Mouse (Mus musculus): ENCODE data around the gene Gm10271. TPM values are rescaled to one million over a fixed set of nuclear protein-coding genes. Genes with fewer than 3 reads are reported as not detected.

Gm10271 gene
- polyA plus RNA-seq, 1 experiment from 2014 or later: not detected

- no peak overlapping the region for H3K9ac ChIP-seq (replicated peaks; ENCODE audit: low read depth)
- TF ChIP-seq CTCF (IDR thresholded peaks at IDR 0.05) (no peak), EP300 (IDR thresholded peaks at IDR 0.05) (no peak)
- no peak overlapping the region for H3K4me3 ChIP-seq (ENCODE audit: low read depth, low read length)
- no peak overlapping the region for H3K27ac ChIP-seq (ENCODE audit: low read length)
- H3K9me3 ChIP-seq (ENCODE audit: low read length): no peaks in the 10 kb centered on the region
- 77% methylated on average over 6 of the region's 6 CpGs for WGBS
- H3K4me1 ChIP-seq (ENCODE audit: insufficient read depth, low read depth, low read length): 0 out of 2 replicates have a peak, but pooled peaks cover 1% of the 10 kb centered on the region
- no peaks in the 10 kb centered on the region for H3K36me3 ChIP-seq (ENCODE audit: insufficient read depth, low read length)
- no peaks in the 10 kb centered on the region for H3K27me3 ChIP-seq (replicated peaks; ENCODE audit: insufficient read depth, low read length)
- DNase-seq (ENCODE audit: low spot score) (no peak), ATAC-seq (no peak)
- no peak overlapping the region for H3K4me2 ChIP-seq (replicated peaks; ENCODE audit: low read depth, low read length)
Measured at GRCm38 (mm10) chr10:117009691-117010090, 37.3 kb upstream of the Gm10271 start.

- TF ChIP-seq EP300 (IDR thresholded peaks at IDR 0.05): no peak
- TF ChIP-seq CTCF (IDR thresholded peaks at IDR 0.05): no peak
- no peak for DNase-seq (ENCODE audit: low spot score)
- no peaks in the 10 kb centered on the region for H3K4me1 ChIP-seq (ENCODE audit: insufficient read depth, low read depth, low read length)
- H3K9me3 ChIP-seq (ENCODE audit: low read length): no peaks in the 10 kb centered on the region
- ATAC-seq: no peak
- WGBS: 62% methylated on average over 12 of the region's 12 CpGs
- no peak overlapping the region for H3K4me3 ChIP-seq (ENCODE audit: low read depth, low read length)
- H3K27me3 ChIP-seq (replicated peaks; ENCODE audit: insufficient read depth, low read length): no peaks in the 10 kb centered on the region
- H3K4me2 ChIP-seq (replicated peaks; ENCODE audit: low read depth, low read length): no peak overlapping the region
- H3K27ac ChIP-seq (ENCODE audit: low read length): no peak overlapping the region
- H3K9ac ChIP-seq (replicated peaks; ENCODE audit: low read depth): no peak overlapping the region
- H3K36me3 ChIP-seq (ENCODE audit: insufficient read depth, low read length): no peaks in the 10 kb centered on the region
Measured at GRCm38 (mm10) chr10:117005707-117006464, 33.5 kb upstream of the Gm10271 start.

GRCm38 (mm10) chr10:117004695-117005094 is 32.3 kb upstream of the Gm10271 start:
- no peak overlapping the region for H3K4me3 ChIP-seq (ENCODE audit: low read depth, low read length)
- ATAC-seq (no peak), DNase-seq (ENCODE audit: low spot score) (no peak)
- H3K4me1 ChIP-seq (ENCODE audit: insufficient read depth, low read depth, low read length): no peaks in the 10 kb centered on the region
- TF ChIP-seq EP300 (IDR thresholded peaks at IDR 0.05) (no peak), CTCF (IDR thresholded peaks at IDR 0.05) (no peak)
- H3K9ac ChIP-seq (replicated peaks; ENCODE audit: low read depth): no peak overlapping the region
- H3K27ac ChIP-seq (ENCODE audit: low read length): no peak overlapping the region
- no peaks in the 10 kb centered on the region for H3K36me3 ChIP-seq (ENCODE audit: insufficient read depth, low read length)
- no peak overlapping the region for H3K4me2 ChIP-seq (replicated peaks; ENCODE audit: low read depth, low read length)
- no peaks in the 10 kb centered on the region for H3K9me3 ChIP-seq (ENCODE audit: low read length)
- WGBS: 58% methylated on average over 5 of the region's 5 CpGs
- H3K27me3 ChIP-seq (replicated peaks; ENCODE audit: insufficient read depth, low read length): no peaks in the 10 kb centered on the region

DNA sequence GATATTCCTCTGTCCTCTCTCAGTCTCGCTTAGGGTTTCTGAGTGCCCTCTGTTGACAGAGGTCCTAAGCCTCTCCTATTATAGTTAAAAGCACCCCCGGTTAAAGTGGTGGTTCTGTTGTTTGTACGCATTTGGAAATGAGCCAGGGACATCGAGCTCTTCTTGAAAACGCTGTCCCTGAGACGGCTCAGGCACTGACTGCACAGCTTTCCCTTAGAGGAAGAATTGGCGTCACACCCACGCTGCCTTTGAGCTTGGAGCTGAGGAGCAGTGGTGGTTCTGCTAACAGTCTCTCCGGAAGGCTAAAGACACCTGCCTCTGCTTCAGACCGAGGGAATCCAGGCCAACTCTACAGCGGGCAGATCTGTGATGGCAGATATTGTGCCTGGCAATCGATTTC is 28.6 kb upstream of the Gm10271 start:
- ATAC-seq: peak; percentile 13; the same call in 1 of the 2 replicates
- WGBS: 38% methylated on average over 12 of the region's 12 CpGs
- peak; percentile 67 for DNase-seq (ENCODE audit: low spot score)
- TF ChIP-seq CTCF (IDR thresholded peaks at IDR 0.05) (no peak), EP300 (IDR thresholded peaks at IDR 0.05) (no peak)
- H3K27ac ChIP-seq (ENCODE audit: low read length): no peak overlapping the region
- no peaks in the 10 kb centered on the region for H3K27me3 ChIP-seq (replicated peaks; ENCODE audit: insufficient read depth, low read length)
- no peaks in the 10 kb centered on the region for H3K36me3 ChIP-seq (ENCODE audit: insufficient read depth, low read length)
- H3K4me2 ChIP-seq (replicated peaks; ENCODE audit: low read depth, low read length): no peak overlapping the region
- H3K9me3 ChIP-seq (ENCODE audit: low read length): no peaks in the 10 kb centered on the region
- H3K4me1 ChIP-seq (ENCODE audit: insufficient read depth, low read depth, low read length): no peaks in the 10 kb centered on the region
- H3K4me3 ChIP-seq (ENCODE audit: low read depth, low read length): no peak overlapping the region
- no peak overlapping the region for H3K9ac ChIP-seq (replicated peaks; ENCODE audit: low read depth)

DNA sequence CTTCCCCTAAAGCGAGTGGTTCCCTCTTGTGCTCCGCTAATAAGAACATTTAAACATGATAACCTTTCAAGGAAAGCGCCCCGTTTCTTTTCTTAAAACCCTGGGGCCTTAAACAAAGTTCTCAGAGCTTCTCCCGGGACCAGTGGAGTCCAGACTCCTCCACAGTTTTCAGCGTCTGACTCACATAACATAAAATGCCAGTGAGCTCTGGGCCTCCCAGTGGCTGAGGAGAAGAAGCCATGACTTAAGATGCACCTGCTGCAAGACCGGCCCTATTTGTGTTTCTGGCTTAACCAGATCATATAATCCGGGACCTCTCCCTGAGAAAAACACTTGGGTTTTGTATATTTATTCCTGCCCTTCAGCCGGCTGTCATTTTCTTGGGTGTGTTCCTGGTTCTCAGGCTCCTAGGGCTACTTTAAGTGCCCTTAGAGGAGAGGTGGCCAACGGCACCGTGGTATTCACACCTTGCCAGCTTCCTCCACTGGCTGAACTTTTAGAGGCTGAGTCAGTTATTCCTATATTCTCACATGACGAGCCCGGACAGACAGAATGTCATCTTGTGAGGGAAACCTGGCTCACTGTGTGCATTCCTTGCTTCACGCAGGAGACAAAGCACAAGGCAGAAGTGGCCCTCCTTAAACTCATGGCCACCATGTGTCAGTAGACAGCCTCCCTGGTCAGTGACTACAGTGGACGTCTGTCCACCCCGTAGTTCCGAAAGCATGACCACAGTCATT is 26.5 kb upstream of the Gm10271 start:
- ATAC-seq: peak; percentile 16; the same call in 1 of the 2 replicates
- no peak overlapping the region for H3K4me3 ChIP-seq (ENCODE audit: low read depth, low read length)
- H3K4me2 ChIP-seq (replicated peaks; ENCODE audit: low read depth, low read length): no peak overlapping the region
- TF ChIP-seq CTCF (IDR thresholded peaks at IDR 0.05) (0 out of 2 replicates have a peak, but pooled peaks have one; percentile 4), EP300 (IDR thresholded peaks at IDR 0.05) (no peak)
- WGBS: 60% methylated on average over 17 of the region's 17 CpGs
- H3K27me3 ChIP-seq (replicated peaks; ENCODE audit: insufficient read depth, low read length): no peaks in the 10 kb centered on the region
- no peaks in the 10 kb centered on the region for H3K9me3 ChIP-seq (ENCODE audit: low read length)
- no peak overlapping the region for H3K27ac ChIP-seq (ENCODE audit: low read length)
- peak; percentile 25 for DNase-seq (ENCODE audit: low spot score)
- H3K4me1 ChIP-seq (ENCODE audit: insufficient read depth, low read depth, low read length): peaks cover 3% of the 10 kb centered on the region; the same call in 1 of the 2 replicates
- no peak overlapping the region for H3K9ac ChIP-seq (replicated peaks; ENCODE audit: low read depth)
- H3K36me3 ChIP-seq (ENCODE audit: insufficient read depth, low read length): no peaks in the 10 kb centered on the region

DNA sequence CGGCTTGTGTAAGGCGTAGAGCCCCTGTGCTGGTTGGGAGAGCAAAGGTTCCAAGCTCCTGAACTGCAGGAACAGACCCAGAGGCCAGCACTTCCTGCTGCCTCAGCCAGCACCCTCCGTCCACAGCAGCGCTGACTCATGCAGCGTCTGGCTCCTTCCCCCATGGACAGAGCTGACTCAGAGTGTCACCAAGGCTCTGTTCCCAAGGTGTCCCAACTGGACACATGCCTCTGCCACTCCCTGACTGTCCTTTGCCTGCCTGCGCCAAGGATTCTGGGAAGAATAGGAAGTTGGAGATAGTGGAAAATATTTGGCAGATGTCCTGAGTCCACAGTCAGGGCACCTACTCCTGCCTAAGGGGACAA is 23.8 kb upstream of the Gm10271 start:
- peak; percentile 79 for DNase-seq (ENCODE audit: low spot score)
- no peak overlapping the region for H3K4me3 ChIP-seq (ENCODE audit: low read depth, low read length)
- 40% methylated on average over 6 of the region's 6 CpGs for WGBS

More for the DNA sequence above, 23.8 kb upstream of the Gm10271 start:
- H3K9me3 ChIP-seq (ENCODE audit: low read length): no peaks in the 10 kb centered on the region
- H3K27me3 ChIP-seq (replicated peaks; ENCODE audit: insufficient read depth, low read length): no peaks in the 10 kb centered on the region
- no peaks in the 10 kb centered on the region for H3K36me3 ChIP-seq (ENCODE audit: insufficient read depth, low read length)
- H3K27ac ChIP-seq (ENCODE audit: low read length): no peak overlapping the region
- no peak overlapping the region for H3K9ac ChIP-seq (replicated peaks; ENCODE audit: low read depth)
- TF ChIP-seq CTCF (IDR thresholded peaks at IDR 0.05) (no peak), EP300 (IDR thresholded peaks at IDR 0.05) (no peak)
- H3K4me1 ChIP-seq (ENCODE audit: insufficient read depth, low read depth, low read length): peaks cover 3% of the 10 kb centered on the region; the same call in 1 of the 2 replicates
- H3K4me2 ChIP-seq (replicated peaks; ENCODE audit: low read depth, low read length): no peak overlapping the region
- ATAC-seq: peak; percentile 92

Measured in lung, postnatal 0 days (tissue).